Mouse (Mus musculus) A20 (cell line): ENCODE measurements around the gene Gsc2.
"Not testable (repeated sequence)": the region's sequence is repeated elsewhere in the genome, so short reads cannot be mapped to it uniquely, and the experiment has no call there.

Source experiments
- DNase-seq: peaks from one replicate; pipeline ENCODE4 v3.0.0-alpha.2; 2011; ENCODE audit warnings: low read depth, low spot score

Gsc2 gene

DNA sequence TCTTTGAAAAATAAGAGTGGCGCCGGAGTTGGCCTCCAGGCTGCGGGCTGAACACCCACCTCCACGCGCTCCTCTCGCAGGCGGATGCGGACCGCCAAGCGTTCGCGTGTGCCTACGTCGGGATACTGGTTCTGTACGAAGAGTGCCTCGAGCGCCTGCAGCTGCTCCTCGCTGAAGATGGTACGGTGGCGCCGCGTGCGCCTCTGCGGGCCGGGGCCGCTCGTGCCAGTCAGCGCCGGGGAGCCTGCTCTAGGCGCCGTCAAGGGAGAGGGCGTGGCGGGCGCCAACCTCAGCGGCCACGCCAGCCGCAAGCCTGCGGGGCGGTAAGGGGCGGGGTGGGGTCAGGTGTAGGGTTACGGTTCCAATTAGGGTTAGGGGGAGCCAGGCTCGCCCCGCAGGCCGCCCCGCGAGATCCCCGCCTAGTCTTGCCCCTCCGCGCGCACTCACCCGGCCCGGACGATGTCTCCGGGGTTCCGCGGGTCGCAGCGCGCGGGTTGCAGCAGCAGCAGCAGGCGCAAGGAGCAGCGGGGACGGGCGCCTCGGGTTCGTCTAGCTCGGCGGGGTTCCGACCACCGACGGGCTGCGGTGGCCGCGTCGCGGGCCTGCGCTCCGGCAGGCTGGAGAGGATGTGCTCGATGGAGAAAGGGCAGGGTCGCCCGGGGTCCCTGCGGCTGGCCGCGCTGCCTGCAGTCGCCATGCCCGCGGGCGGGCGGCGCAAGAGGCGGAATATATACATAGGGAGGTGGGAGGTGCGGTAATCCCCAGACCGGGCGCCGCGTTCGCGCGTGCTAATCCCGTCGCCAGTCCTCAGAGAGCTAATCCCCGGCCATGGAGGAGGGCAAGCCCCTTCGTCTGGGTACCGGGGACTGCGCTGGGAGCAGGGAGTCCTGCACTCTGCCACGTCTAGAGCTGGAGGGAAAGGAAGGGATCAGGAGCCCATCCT, at the start of gene Gsc2:
Gene Gsc2 (minus strand): TSS at position 753 of the 943 bp plus-strand sequence.
- no peak for DNase-seq

DNA sequence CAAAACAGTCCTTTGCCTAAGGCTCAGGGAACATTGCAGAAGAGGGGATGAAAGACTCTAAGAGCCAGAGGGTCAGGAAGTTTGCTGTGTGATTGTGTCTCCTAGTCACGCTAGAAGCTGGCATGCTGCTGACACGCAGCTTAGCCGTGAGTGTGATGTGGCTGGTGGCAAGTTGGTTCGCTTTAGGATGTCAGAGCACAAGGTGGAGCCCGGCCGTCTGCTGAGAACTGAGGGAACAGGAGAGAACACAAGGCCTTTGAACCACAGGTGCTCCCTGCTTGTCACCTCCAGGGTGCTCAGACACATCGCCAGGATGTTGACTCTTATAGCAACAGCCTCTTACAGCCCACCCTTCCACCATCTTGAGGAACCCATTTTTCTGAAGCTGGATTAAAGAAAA, 47.2 kb upstream of the Gsc2 start:
- no peak for DNase-seq

GRCm38 (mm10) chr16:17956052-17956638, 41.3 kb upstream of the Gsc2 start:
- DNase-seq = not testable (repeated sequence)

DNA sequence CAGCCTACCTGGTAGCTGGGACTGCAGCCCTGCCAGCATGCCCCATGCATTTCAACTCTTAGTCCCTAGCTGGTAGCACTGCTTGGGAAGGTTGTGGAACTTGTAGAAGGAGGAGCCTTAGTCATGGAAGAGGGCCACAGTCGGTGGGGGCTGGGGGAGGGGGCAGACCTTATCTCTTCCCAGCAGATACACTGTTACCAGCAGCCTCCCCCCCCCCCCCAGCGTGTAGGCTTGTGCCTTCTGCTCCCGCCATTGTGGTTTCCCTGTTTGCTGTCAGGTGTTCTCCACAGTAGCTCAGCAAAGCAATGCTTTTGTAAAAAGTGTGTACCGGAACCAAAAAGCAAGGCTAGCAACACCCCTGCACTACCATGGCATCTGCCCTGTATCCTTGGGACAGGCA, 36.8 kb upstream of the Gsc2 start:
- DNase-seq = no peak

- no peak for DNase-seq
These were observed 35.2 kb upstream of the Gsc2 start for GRCm38 (mm10) chr16:17950068-17950467.

DNA sequence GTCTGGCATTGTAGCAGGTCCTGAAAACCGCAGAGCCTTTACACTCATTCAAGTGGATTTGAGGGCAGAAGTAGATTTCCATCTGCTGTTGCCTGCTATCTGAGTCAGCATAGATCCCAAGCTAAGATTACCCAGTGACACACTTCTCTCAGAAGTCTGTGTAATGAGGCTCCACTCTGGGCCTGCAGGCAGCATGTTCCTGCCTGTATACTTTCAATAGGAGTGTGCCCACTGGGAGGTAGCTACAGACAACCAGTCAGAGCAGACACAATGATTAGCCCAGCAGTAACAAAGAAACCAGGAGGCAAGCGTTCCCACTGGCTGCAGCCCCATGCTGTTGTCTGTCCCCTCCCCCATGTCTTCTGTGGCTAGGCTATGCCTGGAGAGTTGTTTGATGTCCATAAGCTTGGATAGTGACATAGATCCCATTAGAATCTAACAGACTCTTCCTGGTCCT, 34.6 kb upstream of the Gsc2 start:
- no peak for DNase-seq

GRCm38 (mm10) chr16:17945081-17945831, 30.4 kb upstream of the Gsc2 start:
- no peak for DNase-seq

DNA sequence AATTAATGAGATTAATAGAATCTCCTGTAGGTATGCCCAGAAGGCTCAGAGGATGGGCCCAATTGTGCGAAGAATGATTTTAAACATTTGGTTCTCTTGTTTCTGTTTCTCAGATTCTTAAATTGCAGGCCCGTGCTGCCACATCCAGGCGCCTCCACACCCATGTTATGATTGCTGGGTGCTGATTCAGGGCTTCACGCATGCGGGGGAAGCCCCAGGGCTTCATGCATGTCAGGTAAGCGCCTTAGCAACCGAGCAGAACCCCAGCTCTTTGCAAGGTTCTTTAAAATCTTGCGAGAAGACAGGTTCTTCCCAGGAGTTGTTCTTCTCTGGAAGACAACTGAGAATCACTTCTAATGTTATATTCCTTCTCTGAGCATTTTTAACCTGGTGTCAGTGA, 28.6 kb upstream of the Gsc2 start:
- DNase-seq = no peak

- DNase-seq = no peak
These were observed 24.4 kb upstream of the Gsc2 start for GRCm38 (mm10) chr16:17939255-17939751.

DNA sequence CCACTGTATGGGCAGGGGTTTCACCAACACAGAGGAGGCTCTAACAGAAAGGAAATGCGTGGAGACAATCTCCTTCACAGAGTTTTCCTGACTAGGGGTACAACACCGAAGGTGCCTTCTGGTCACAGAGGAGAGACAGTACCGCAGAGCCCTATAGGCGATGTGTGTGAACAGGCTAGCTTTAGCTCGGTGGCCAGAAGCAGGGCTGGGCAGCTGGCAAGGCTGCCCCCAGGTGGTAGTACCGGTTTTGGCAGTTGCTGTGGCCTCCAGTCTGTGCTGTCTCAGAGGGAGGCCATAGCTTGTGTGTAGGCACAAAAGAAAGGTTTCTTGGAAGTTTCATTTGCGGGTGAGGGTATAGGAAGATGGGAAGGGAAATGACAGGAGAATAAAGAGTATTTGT, 24.0 kb upstream of the Gsc2 start:
- peak; percentile 81 for DNase-seq

DNA sequence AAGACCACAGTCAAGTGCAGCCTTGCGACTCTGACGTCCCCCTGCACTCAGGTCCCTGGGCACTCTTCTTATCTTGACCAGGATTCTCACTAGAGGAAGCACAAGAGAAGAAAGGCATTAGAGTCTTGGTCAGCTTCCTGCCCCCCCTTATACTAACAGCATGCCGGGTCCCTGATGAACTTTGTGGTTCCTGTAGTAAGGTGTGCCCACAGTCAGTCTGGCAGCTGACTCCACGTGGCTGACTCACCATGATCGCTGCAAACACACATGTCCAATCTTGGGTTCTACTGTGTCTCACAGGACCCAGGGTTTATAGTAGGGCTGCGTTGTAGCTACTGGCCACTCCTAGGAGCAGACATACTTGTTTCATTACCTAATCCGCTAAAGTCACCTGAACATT, 23.3 kb upstream of the Gsc2 start:
- DNase-seq = no peak

- no peak for DNase-seq
These were observed 21.9 kb upstream of the Gsc2 start for GRCm38 (mm10) chr16:17936776-17937175.

- no peak for DNase-seq
These were observed 19.6 kb upstream of the Gsc2 start for GRCm38 (mm10) chr16:17934445-17934910.

DNA sequence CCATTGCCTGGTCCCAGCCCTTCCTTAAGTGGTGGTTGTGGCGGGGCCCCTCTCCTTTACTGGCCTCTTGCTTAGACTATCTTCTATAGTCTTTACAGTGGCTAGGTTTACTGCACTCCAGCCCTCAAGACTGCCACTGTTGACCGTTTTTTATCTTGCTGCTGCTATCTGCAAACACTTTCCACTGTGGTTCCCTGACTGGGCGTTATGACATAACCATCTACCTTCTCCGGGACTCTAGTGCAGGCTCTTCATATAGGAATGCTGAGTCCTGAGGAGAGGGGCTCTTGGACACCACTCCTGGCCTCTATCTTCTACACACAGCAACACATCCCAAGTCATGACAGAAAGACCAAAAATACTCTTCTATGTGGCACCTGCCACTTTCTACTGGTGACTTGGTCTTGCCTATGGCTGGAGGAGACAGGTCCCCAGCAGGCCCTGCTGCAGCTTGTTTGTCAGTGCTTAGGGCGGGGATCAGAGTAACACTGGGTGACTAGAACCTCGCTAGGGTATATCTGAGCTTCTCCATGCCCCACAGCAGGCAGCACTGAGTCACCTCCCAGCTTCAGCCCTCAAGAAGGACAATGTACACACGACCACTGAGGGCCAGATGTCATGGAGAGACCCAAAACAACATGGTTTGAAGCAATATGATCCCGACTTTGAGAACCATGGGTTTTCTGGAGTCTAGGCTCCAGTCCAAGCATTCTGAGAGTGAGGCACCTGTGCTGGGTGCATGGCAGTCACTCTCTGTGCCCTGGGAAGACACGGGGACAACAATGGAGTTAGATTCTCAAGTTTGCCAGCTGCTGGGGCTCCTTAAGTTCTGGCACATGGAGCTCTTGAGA, 19.0 kb upstream of the Gsc2 start:
- DNase-seq = no peak

DNA sequence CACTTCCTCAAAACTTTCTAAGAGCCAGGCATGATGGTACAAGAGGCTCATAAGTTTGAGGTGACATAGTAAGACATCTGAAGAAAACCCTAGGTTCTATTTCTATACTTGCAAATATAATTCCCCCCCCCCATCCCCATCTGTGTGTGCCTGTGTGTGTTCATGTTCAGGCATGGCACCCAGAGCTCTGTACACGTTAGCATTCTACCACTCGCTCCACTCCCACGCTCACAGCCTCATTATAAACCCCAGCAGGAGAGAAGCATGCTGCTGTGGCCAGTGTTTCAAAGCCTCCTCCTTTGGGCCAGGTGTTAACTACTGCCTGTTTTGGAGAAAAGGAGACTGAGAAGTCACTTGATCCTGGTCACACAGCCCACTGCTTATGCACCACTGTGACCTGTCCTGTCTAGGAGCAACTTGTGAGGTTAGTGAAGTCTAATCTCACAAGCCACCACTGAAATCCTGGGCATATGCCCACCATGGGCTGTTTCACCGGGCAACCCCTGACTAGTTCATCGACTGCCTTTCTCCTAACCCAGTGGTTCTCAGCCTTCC, 17.1 kb upstream of the Gsc2 start:
- no peak for DNase-seq

GRCm38 (mm10) chr16:17929631-17930030, 14.8 kb upstream of the Gsc2 start:
- no peak for DNase-seq

GRCm38 (mm10) chr16:17929211-17929610, 14.4 kb upstream of the Gsc2 start:
- DNase-seq = no peak

- peak; percentile 93 for DNase-seq
These were observed 13.8 kb upstream of the Gsc2 start for GRCm38 (mm10) chr16:17928627-17929104.

DNA sequence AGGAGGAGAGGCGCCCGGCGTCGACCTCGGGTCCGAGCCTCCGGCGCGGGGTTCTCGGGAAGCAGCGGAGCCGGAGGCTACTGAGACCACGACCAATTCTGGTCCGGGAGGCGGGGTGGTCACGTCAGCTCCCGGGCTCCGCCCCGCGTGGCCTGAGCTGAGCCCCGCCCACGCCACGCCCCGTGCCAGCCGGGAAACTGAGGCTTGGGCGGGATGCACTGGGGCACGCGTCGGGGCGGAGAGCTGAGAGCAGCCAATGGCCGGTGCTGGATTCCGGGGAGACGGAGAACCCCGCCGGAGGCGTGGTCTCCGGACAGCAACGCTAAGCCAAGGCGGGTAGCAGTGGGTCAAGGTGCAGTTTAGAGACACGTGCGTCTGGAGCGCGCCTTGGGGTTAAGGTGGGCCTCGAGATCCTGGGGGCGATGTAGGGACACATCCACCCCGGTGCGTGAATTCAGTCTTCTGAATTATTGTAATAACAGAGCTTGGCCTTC, 13.3 kb upstream of the Gsc2 start, which contains the start of gene Slc25a1:
Gene Slc25a1 (minus strand): TSS at position 133 of the 494 bp plus-strand sequence.
- DNase-seq = peak; percentile 97
